Mouse (Mus musculus): Measurements from ENCODE around the gene Mrgprd. TPM values are rescaled to one million over a fixed set of nuclear protein-coding genes. Genes with fewer than 3 reads are reported as not detected.

Gene Mrgprd
- not detected for total RNA-seq (2021)
- long read RNA-seq = 0 reads

- DNase-seq (ENCODE audit: low spot score in 2 of 2) = no peak
Observed at GRCm38 (mm10) chr7:145314785-145315411, at the start of gene Mrgprd. Mrgprd (plus strand) TSS chr7:145314835.

GRCm38 (mm10) chr7:145266011-145266410 is 48.6 kb upstream of the Mrgprd start:
- DNase-seq (ENCODE audit: low spot score in 2 of 2) = no peak

- no peak for DNase-seq (ENCODE audit: low spot score in 2 of 2)
Observed at GRCm38 (mm10) chr7:145268890-145269289, 45.7 kb upstream of the Mrgprd start.

GRCm38 (mm10) chr7:145270955-145271354 is 43.7 kb upstream of the Mrgprd start:
- DNase-seq (ENCODE audit: low spot score in 2 of 2) = no peak

- no peak for DNase-seq (ENCODE audit: low spot score in 2 of 2)
Observed at GRCm38 (mm10) chr7:145275488-145275887, 39.1 kb upstream of the Mrgprd start.

- no peak for DNase-seq (ENCODE audit: low spot score in 2 of 2)
Observed at GRCm38 (mm10) chr7:145281396-145281795, 33.2 kb upstream of the Mrgprd start.

- DNase-seq (ENCODE audit: low spot score in 2 of 2) = no peak
Observed at GRCm38 (mm10) chr7:145283041-145283440, 31.6 kb upstream of the Mrgprd start.

GRCm38 (mm10) chr7:145283487-145284187 is 31.0 kb upstream of the Mrgprd start, which contains the start of gene Tpcn2:
Tpcn2 (minus strand) TSS chr7:145284011.
- DNase-seq (ENCODE audit: low spot score in 2 of 2) = peak; percentile 88 to 91

- no peak for DNase-seq (ENCODE audit: low spot score in 2 of 2)
Observed at GRCm38 (mm10) chr7:145284293-145284692, 30.3 kb upstream of the Mrgprd start.

- no peak for DNase-seq (ENCODE audit: low spot score in 2 of 2)
Observed at GRCm38 (mm10) chr7:145285476-145285875, 29.2 kb upstream of the Mrgprd start.

- DNase-seq (ENCODE audit: low spot score in 2 of 2) = no peak
Observed at GRCm38 (mm10) chr7:145287410-145287809, 27.2 kb upstream of the Mrgprd start.

GRCm38 (mm10) chr7:145289302-145289701 is 25.3 kb upstream of the Mrgprd start:
- DNase-seq (ENCODE audit: low spot score in 2 of 2) = peak in 1 of 2 experiments; percentile 48

GRCm38 (mm10) chr7:145291847-145292246 is 22.8 kb upstream of the Mrgprd start:
- DNase-seq (ENCODE audit: low spot score in 2 of 2) = no peak

- no peak for DNase-seq (ENCODE audit: low spot score in 2 of 2)
Observed at GRCm38 (mm10) chr7:145292726-145293125, 21.9 kb upstream of the Mrgprd start.

- no peak for DNase-seq (ENCODE audit: low spot score in 2 of 2)
Observed at GRCm38 (mm10) chr7:145293859-145294258, 20.8 kb upstream of the Mrgprd start.

GRCm38 (mm10) chr7:145298666-145299490 is 15.8 kb upstream of the Mrgprd start:
- DNase-seq (ENCODE audit: low spot score in 2 of 2) = no peak

- no peak for DNase-seq (ENCODE audit: low spot score in 2 of 2)
Observed at GRCm38 (mm10) chr7:145299562-145300320, 14.9 kb upstream of the Mrgprd start.

- no peak for DNase-seq (ENCODE audit: low spot score in 2 of 2)
Observed at GRCm38 (mm10) chr7:145300321-145301007, 14.2 kb upstream of the Mrgprd start, which contains the start of gene Mrgprf. Mrgprf (plus strand) TSS chr7:145300828.

- DNase-seq (ENCODE audit: low spot score in 2 of 2) = no peak
Observed at GRCm38 (mm10) chr7:145301008-145301340, 13.7 kb upstream of the Mrgprd start.

GRCm38 (mm10) chr7:145301341-145302005 is 13.2 kb upstream of the Mrgprd start:
- no peak for DNase-seq (ENCODE audit: low spot score in 2 of 2)

Data from layer of hippocampus, postnatal 10 days (tissue).